Mouse (Mus musculus) forebrain, embryonic 14.5 days (tissue): Measurements from ENCODE around the gene Glb1. TPM values are rescaled to one million over a fixed set of nuclear protein-coding genes. Genes with fewer than 3 reads are reported as not detected.

ENCODE experiments used
- ATAC-seq: fragments of 200-750 bp; cut with Nextera tagmentation; 2 replicates; pipeline ENCODE4 v1.8.0; 2017; ENCODE audit warnings: mild to moderate bottlenecking, moderate library complexity
- DNase-seq: peaks from one replicate; pipeline ENCODE4 v3.0.0-alpha.2; 2015; ENCODE audit warnings: low spot score
- H3K27ac ChIP-seq: fragments of 300-500 bp; sonication (generic); 2 replicates; pipeline ENCODE4 v1.5.1; 2014; ENCODE audit warnings: low read depth, mild to moderate bottlenecking, control low read depth, low read length, moderate library complexity
- H3K27me3 ChIP-seq: fragments of 300-500 bp; sonication (generic); replicated peaks from 2 replicates; pipeline ENCODE4 v1.6.1; 2014; ENCODE audit warnings: low read length, control low read depth, mixed read lengths; ENCODE audit not compliant: control insufficient read depth, insufficient read depth
- H3K36me3 ChIP-seq: fragments of 300-500 bp; sonication (generic); 2 replicates; pipeline ENCODE4 v1.6.1; 2014; ENCODE audit warnings: low read length, control low read depth; ENCODE audit not compliant: control insufficient read depth, insufficient read depth
- H3K4me1 ChIP-seq: fragments of 300-500 bp; sonication (generic); 2 replicates; pipeline ENCODE4 v1.6.1; 2014; ENCODE audit warnings: antibody characterized with exemption, low read length, control low read depth; ENCODE audit not compliant: control insufficient read depth, insufficient read depth
- H3K4me2 ChIP-seq: fragments of 300-500 bp; sonication (generic); 2 replicates; pipeline ENCODE4 v1.6.1; 2014; ENCODE audit warnings: mild to moderate bottlenecking, control low read depth, low read length
- H3K4me3 ChIP-seq: fragments of 300-500 bp; sonication (generic); 2 replicates; pipeline ENCODE4 v1.5.1; 2014; ENCODE audit warnings: low read depth, low read length, control low read depth
- H3K9ac ChIP-seq: fragments of 300-500 bp; sonication (generic); 2 replicates; pipeline ENCODE4 v1.6.1; 2014; ENCODE audit warnings: mild to moderate bottlenecking, low read length, control low read depth, moderate library complexity
- H3K9me3 ChIP-seq: fragments of 300-500 bp; sonication (generic); replicated peaks from 2 replicates; pipeline ENCODE4 v1.6.1; 2016; ENCODE audit warnings: low read length, control low read depth, mixed read lengths; ENCODE audit not compliant: control insufficient read depth
- WGBS: fragments of 180-500 bp; shearing (Covaris S2); extraction: QIAGEN DNeasy Blood & Tissue Kit; methylation state at CpG from one replicate; pipeline ENCODE4 v1.1.7; 2014; 5-methylcytosine and 5-hydroxymethylcytosine counted together
- polyA plus RNA-seq: library from polyadenylated mRNA; unstranded; fragments of >200 nt; fragmentation: Nextera tagmentation; extraction: Ambion mirVana; gene quantifications from 2 replicates; pipeline ENCODE4 v1.2.1, GENCODE M21; 2014

Gene Glb1
- polyA plus RNA-seq, 1 experiment from 2014 or later, result 25.9 TPM

- ATAC-seq (no peak), DNase-seq (no peak)
- Histone ChIP-seq H3K27ac (no peak overlapping the region), H3K9ac (no peak overlapping the region), H3K4me1 (no peaks in the 10 kb centered on the region), H3K4me3 (no peak overlapping the region), H3K9me3 (no peaks in the 10 kb centered on the region), H3K4me2 (no peak overlapping the region), H3K27me3 (no peaks in the 10 kb centered on the region), H3K36me3 (peaks cover 23% of the 10 kb centered on the region)
- WGBS, result 95% methylated on average over 11 of the region's 11 CpGs
Measured at GRCm38 (mm10) chr9:114410313-114410862, 9.5 kb downstream of the Glb1 start.

DNA sequence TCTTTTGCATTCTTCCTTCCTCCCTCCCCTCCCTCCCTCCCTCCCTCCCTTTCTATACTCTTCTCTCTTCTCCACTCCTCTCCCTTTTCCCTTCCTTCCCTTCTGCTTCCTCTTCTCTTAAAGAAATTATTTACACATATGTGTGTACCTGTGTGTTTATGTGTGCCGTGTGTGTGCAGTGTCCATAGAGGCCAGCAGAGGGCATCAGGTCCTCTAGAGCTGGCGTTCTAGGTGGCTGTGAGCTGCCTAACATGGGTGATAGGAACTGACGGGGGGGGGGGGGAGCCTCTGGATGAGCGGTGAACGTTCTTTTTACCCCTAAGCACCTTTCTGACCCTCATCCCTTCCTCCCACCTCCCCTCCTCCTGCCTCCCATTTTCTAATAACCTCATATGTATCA, 10.4 kb downstream of the Glb1 start:
- no peaks in the 10 kb centered on the region for H3K27me3 ChIP-seq
- no peak overlapping the region for H3K27ac ChIP-seq
- no peak overlapping the region for H3K4me2 ChIP-seq
- no peaks in the 10 kb centered on the region for H3K4me1 ChIP-seq
- no peak for DNase-seq
- WGBS, result 90% methylated on average over 5 of the region's 5 CpGs
- H3K36me3 ChIP-seq, result peaks cover 15% of the 10 kb centered on the region; the same call in 1 of the 2 replicates
- H3K9ac ChIP-seq, result no peak overlapping the region
- H3K4me3 ChIP-seq, result no peak overlapping the region
- no peaks in the 10 kb centered on the region for H3K9me3 ChIP-seq
- ATAC-seq, result no peak

DNA sequence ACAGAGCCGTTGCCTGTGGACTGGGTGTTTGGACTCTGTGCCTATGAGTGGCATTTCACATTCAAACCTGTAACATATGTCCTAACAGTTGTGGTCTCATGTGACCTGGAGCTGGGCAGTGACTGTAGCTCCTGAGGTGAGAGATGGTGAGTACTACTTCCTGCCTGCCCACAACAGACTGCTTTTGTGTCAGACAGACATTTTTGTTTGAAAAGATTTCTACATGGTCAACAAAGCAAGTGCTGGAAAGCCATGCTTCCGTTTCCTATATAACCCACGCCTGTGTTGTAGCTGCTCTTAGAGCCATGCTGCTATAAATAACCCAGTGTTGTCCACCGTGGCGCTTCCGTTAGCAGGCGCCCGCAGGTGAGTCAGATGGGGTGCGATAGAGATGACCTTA, 11.5 kb downstream of the Glb1 start:
- Histone ChIP-seq H3K27me3 (no peaks in the 10 kb centered on the region), H3K4me1 (no peaks in the 10 kb centered on the region), H3K4me2 (no peak overlapping the region), H3K27ac (no peak overlapping the region), H3K36me3 (peaks cover 13% of the 10 kb centered on the region; the same call in 1 of the 2 replicates), H3K4me3 (no peak overlapping the region), H3K9me3 (no peaks in the 10 kb centered on the region), H3K9ac (no peak overlapping the region)
- 95% methylated on average over 9 of the region's 9 CpGs for WGBS
- ATAC-seq (no peak), DNase-seq (no peak)

DNA sequence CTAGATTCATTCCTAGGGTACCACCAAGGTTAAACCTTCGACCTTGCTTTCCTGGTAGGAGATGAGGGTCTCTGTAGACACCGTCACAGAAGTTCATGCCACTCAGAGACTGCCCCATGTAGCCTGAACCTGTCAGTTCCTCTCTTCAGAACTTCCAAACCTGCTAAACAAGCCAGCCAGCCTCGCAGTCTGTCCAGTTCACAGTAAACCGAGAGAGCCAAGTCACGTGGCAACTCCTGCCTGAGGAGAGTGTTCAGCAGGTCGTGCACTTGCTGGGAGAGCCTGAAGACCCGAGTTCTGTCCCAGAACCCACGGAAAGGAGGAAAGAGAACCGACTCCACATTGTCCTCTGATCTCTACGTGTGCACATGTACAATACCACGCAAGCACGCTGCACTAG, 13.0 kb downstream of the Glb1 start:
- WGBS, result 92% methylated on average over 12 of the region's 12 CpGs
- Histone ChIP-seq H3K4me3 (no peak overlapping the region), H3K9me3 (no peaks in the 10 kb centered on the region), H3K36me3 (peaks cover 9% of the 10 kb centered on the region; the same call in 1 of the 2 replicates), H3K27ac (no peak overlapping the region), H3K4me2 (no peak overlapping the region), H3K27me3 (no peaks in the 10 kb centered on the region), H3K4me1 (no peaks in the 10 kb centered on the region), H3K9ac (no peak overlapping the region)
- DNase-seq (no peak), ATAC-seq (no peak)

DNA sequence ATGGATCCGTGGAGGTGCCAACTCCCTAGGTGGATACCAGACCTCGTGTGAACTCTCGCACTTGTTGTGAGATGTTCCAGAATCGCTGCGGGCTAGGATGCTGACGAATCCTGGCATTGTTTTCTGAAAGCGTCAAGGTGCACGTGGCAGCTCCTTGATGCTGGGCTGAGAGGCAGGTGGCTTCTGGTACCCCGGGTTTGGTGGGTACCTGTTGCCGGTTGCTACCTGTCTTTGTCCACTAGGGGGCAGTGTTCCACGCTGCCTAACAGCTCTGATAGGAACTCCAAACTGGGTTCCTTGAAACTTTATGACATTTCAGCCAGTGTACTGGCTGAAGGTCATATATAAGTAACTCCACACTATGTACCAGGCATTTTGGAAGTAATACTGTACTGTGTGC, 14.8 kb downstream of the Glb1 start:
- Histone ChIP-seq H3K36me3 (no peaks in the 10 kb centered on the region), H3K4me2 (no peak overlapping the region), H3K9ac (no peak overlapping the region), H3K27me3 (no peaks in the 10 kb centered on the region), H3K9me3 (no peaks in the 10 kb centered on the region), H3K4me1 (no peaks in the 10 kb centered on the region), H3K4me3 (no peak overlapping the region), H3K27ac (no peak overlapping the region)
- DNase-seq (peak; percentile 80), ATAC-seq (no peak)
- 24% methylated on average over 11 of the region's 11 CpGs for WGBS

- 95% methylated on average over 21 of the region's 21 CpGs for WGBS
- H3K9me3 ChIP-seq, result no peaks in the 10 kb centered on the region
- H3K4me2 ChIP-seq, result no peak overlapping the region
- DNase-seq, result no peak
- H3K4me3 ChIP-seq, result no peak overlapping the region
- no peak overlapping the region for H3K27ac ChIP-seq
- H3K4me1 ChIP-seq, result no peaks in the 10 kb centered on the region
- H3K36me3 ChIP-seq, result no peaks in the 10 kb centered on the region
- H3K9ac ChIP-seq, result no peak overlapping the region
- ATAC-seq, result no peak
- H3K27me3 ChIP-seq, result no peaks in the 10 kb centered on the region
Measured at GRCm38 (mm10) chr9:114416646-114417517, 16.0 kb downstream of the Glb1 start.

- H3K4me1 ChIP-seq, result no peaks in the 10 kb centered on the region
- no peak overlapping the region for H3K9ac ChIP-seq
- H3K9me3 ChIP-seq, result no peaks in the 10 kb centered on the region
- no peak overlapping the region for H3K4me2 ChIP-seq
- no peaks in the 10 kb centered on the region for H3K36me3 ChIP-seq
- DNase-seq (peak; percentile 45), ATAC-seq (no peak)
- H3K4me3 ChIP-seq, result no peak overlapping the region
- H3K27me3 ChIP-seq, result no peaks in the 10 kb centered on the region
- WGBS, result 85% methylated on average over 7 of the region's 7 CpGs
- H3K27ac ChIP-seq, result no peak overlapping the region
Measured at GRCm38 (mm10) chr9:114418187-114418586, 17.3 kb downstream of the Glb1 start.

GRCm38 (mm10) chr9:114420443-114420842, 19.6 kb downstream of the Glb1 start:
- Histone ChIP-seq H3K27me3 (no peaks in the 10 kb centered on the region), H3K9me3 (no peaks in the 10 kb centered on the region), H3K27ac (no peak overlapping the region), H3K9ac (no peak overlapping the region), H3K4me1 (no peaks in the 10 kb centered on the region), H3K36me3 (0 out of 2 replicates have a peak, but pooled peaks cover under 1% of the 10 kb centered on the region), H3K4me2 (no peak overlapping the region), H3K4me3 (no peak overlapping the region)
- DNase-seq (no peak), ATAC-seq (no peak)
- WGBS, result 78% methylated on average over 8 of the region's 8 CpGs

- Histone ChIP-seq H3K4me2 (no peak overlapping the region), H3K27ac (no peak overlapping the region), H3K36me3 (0 out of 2 replicates have a peak, but pooled peaks cover 6% of the 10 kb centered on the region), H3K4me3 (no peak overlapping the region), H3K9ac (no peak overlapping the region), H3K27me3 (no peaks in the 10 kb centered on the region), H3K9me3 (no peaks in the 10 kb centered on the region), H3K4me1 (no peaks in the 10 kb centered on the region)
- ATAC-seq, result no peak
- DNase-seq, result no peak
- 75% methylated on average over 3 of the region's 3 CpGs for WGBS
Measured at GRCm38 (mm10) chr9:114421045-114421444, 20.2 kb downstream of the Glb1 start.
